Mouse (Mus musculus): ENCODE measurements around the gene Kif15. TPM values are rescaled to one million over a fixed set of nuclear protein-coding genes. Genes with fewer than 3 reads are reported as not detected.
A peak's percentile ranks its signal among the peaks of the same experiment; 100 is the strongest.

The Kif15 gene
- polyA plus RNA-seq (2016; fragmentation: Nextera tagmentation; extraction: Ambion mirVana): 46.4 and 50.1 TPM in 2 replicates

DNA sequence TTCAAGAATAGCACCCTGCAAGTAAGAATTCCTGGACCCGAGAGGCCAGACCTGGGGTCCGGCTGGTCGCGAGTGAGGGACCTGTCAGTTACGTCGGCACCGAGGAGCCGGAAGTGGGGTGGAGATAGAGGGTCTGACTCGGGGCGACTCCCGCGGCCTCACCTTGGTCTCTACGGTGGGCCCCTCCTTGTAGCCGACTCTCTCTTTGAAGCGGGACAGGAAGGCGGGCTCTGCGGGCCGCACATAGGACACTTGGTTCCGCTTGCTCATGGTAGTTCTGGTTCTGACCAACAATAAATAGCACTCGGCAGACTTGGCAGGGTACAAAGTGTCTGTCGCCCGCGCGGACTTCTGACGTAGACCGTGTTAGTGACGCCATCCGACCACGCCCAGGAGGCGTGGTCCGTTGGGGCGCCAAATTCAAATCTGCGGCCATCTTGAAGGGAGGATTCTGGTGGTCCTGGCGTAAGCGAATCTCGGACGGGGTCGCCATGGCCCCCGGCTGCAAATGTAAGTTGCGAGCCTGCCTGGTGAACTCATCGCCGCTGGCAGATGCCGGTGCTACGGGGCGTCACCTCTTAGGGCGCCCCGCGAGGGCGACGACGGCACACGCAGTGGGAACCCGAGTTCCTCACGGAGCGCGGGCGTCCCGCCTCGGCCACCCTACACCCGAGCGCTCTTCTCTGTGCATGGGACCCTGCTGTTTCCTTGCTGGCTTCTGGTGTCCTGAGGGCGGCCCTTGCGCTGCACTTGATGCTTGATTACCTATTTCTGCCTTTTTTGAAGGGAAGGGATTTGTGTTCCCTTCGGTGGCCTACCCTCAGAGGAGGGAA, at the start of gene Kif15, which contains the start of gene 1110059G10Rik:
Kif15 (plus strand) TSS at position 404 of the 833 bp plus-strand sequence.
1110059G10Rik (minus strand) TSS at position 358 of the 833 bp plus-strand sequence.
- peaks cover 12% of the 10 kb centered on the region; the same call in 1 of the 2 replicates for H3K4me1 ChIP-seq
- H3K27me3 ChIP-seq: no peaks in the 10 kb centered on the region
- H3K4me2 ChIP-seq (replicated peaks): peak within 1 kb of the TSS; percentile 90
- ATAC-seq (ENCODE audit: low FRiP score): peak; percentile 97
- peak within 1 kb of the TSS; percentile 87 for H3K4me3 ChIP-seq
- H3K27ac ChIP-seq: peak within 1 kb of the TSS; percentile 60
- no peaks in the 10 kb centered on the region for H3K9me3 ChIP-seq (replicated peaks)
- under 1% methylated on average over 64 of the region's 64 CpGs for WGBS
- H3K36me3 ChIP-seq: peaks cover 8% of the 10 kb centered on the region
- peak within 1 kb of the TSS; percentile 79 for H3K9ac ChIP-seq

DNA sequence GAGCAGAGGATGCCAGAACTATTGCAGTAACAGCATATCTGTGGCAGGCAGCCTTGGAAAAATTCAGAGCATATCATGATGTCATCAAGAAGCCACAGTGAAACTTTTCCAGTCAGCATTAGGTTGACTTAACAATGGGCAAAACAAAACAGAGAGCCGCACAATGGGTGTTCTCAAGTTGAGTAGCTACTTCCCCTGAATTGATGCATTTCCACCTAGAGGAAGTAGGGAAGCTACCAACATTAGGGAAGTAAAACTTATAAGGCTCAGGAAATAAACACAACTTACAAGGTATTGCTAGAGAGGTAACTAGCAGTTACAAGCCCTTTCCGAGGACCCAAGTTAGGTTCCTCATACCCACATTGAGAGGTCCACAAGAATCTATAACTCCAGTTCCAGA, 49.8 kb upstream of the Kif15 start:
- no peak overlapping the region for H3K9ac ChIP-seq
- no peak overlapping the region for H3K4me2 ChIP-seq (replicated peaks)
- no peak for ATAC-seq (ENCODE audit: low FRiP score)
- H3K27me3 ChIP-seq: no peaks in the 10 kb centered on the region
- H3K4me3 ChIP-seq: no peak overlapping the region
- 0 out of 2 replicates have a peak, but pooled peaks cover 4% of the 10 kb centered on the region for H3K9me3 ChIP-seq (replicated peaks)
- 92% methylated on average over 2 of the region's 2 CpGs for WGBS
- no peak overlapping the region for H3K27ac ChIP-seq
- peaks cover 14% of the 10 kb centered on the region for H3K36me3 ChIP-seq
- peaks cover 7% of the 10 kb centered on the region for H3K4me1 ChIP-seq

DNA sequence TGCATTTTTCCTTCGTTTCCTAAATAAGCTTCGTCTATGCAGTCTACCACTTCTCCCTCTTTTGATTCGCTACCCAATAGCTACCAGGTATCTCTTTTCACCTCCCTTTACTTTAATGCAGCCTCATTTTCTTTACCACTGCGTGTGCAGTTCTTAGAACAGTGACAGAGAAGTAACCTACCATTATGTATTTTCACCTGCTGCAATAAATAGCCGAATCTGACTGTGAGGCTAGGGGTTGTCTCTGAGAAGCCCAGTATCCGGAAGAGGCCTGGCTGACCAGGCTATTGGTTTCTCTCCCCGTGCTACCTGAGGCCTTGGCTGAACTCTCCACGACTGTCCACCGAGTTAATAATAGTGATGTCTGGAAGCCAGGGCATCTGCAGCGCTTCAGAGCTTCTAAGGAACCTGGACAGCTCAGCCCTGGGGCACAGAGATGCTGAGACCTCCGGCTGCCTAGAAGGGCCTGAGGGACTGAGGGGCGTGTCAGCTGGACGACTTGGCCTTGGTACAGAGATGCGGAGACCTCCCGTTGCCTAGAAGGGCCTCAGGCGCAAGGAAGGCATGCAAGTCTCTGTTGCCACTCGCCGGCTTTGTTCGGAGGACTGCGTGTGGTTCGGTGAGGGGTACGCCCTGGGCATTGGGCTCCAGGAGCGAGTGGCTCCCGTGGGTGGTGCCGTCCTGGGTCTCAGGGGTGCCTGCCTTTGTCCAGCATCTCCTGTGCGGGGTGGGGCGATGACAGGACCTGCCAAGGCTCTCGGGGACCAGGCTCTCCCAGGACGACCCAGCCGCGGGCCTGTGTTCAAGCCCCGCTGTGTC, 47.9 kb upstream of the Kif15 start:
- Histone ChIP-seq H3K4me2 (replicated peaks) (peak overlapping the region; percentile 70), H3K36me3 (peaks cover 15% of the 10 kb centered on the region), H3K9me3 (replicated peaks) (no peaks in the 10 kb centered on the region), H3K4me3 (peak overlapping the region; percentile 54), H3K27ac (peak overlapping the region; percentile 78), H3K27me3 (no peaks in the 10 kb centered on the region), H3K4me1 (peaks cover 7% of the 10 kb centered on the region), H3K9ac (peak overlapping the region; percentile 73)
- 14% methylated on average over 32 of the region's 32 CpGs for WGBS
- peak; percentile 99 for ATAC-seq (ENCODE audit: low FRiP score)

- WGBS: 19% methylated on average over 3 of the region's 3 CpGs
- peak overlapping the region; percentile 92 for H3K9ac ChIP-seq
Measured at GRCm38 (mm10) chr9:122922436-122922835, 28.4 kb upstream of the Kif15 start.

DNA sequence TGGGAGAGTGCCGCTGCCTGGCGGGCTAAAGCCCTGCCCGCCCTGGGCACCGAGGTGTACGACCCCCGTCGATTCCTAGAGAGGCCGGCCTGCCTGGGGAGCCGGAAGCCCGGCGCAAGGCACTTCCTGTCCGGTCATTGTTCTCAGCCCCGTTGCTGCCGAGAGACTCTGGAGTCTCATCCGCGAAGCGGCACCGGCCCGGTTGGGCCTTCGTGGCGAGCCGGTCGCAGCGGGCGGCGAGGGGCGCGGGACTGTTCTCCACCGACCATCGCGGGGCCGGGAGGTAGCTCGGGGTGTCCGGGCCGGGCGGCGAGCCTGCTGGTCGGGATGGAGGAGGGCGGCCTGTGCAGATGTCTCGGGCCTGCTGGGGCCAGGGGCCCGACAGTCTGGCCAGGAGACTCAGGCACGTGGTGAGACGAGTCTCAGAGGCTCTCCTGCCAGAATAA, 27.9 kb upstream of the Kif15 start, which contains the start of gene Zfp105:
Zfp105 (plus strand) TSS at position 137 of the 446 bp plus-strand sequence.
- ATAC-seq (ENCODE audit: low FRiP score): peak; percentile 98
- peak within 1 kb of the TSS; percentile 63 for H3K4me2 ChIP-seq (replicated peaks)
- H3K27me3 ChIP-seq: peaks cover 7% of the 10 kb centered on the region; the same call in 1 of the 2 replicates
- peak within 1 kb of the TSS; percentile 92 for H3K9ac ChIP-seq
- WGBS: under 1% methylated on average over 43 of the region's 43 CpGs
- H3K4me3 ChIP-seq: peak within 1 kb of the TSS; percentile 87
- no peaks in the 10 kb centered on the region for H3K9me3 ChIP-seq (replicated peaks)
- peaks cover 33% of the 10 kb centered on the region for H3K36me3 ChIP-seq
- peaks cover 5% of the 10 kb centered on the region for H3K4me1 ChIP-seq
- peak within 1 kb of the TSS; percentile 88 for H3K27ac ChIP-seq

More at GRCm38 (mm10) chr9:122922436-122922835, 28.4 kb upstream of the Kif15 start:
- Histone ChIP-seq H3K27ac (no peak overlapping the region), H3K27me3 (peaks cover 7% of the 10 kb centered on the region; the same call in 1 of the 2 replicates), H3K4me3 (peak overlapping the region; percentile 87), H3K4me2 (replicated peaks) (peak overlapping the region; percentile 63), H3K9me3 (replicated peaks) (no peaks in the 10 kb centered on the region), H3K36me3 (peaks cover 28% of the 10 kb centered on the region), H3K4me1 (peaks cover 5% of the 10 kb centered on the region)
- peak; percentile 70; the same call in 1 of the 2 replicates for ATAC-seq (ENCODE audit: low FRiP score)

DNA sequence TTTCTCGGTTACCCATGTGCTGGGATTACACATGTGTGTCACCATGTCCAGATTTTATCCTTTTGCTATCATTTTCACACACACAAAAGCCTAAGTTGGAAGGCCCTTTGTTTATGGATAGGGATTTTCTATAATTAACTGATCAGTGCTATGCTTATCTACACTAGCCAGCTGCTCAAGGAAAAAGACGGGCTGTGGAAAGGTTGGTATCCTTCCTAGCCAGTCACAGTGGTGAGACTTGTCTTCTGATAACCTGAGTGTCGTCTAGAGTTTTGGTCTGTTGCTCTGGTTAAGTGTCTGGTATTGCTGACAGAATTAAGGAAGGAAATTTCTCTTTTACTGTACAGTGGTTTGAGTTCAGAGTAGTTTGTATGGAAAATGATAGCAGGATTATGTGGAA, 21.9 kb upstream of the Kif15 start:
- ATAC-seq (ENCODE audit: low FRiP score): no peak

GRCm38 (mm10) chr9:122998406-122999192, 47.8 kb downstream of the Kif15 start:
- H3K36me3 ChIP-seq: peaks cover 40% of the 10 kb centered on the region

More for the DNA sequence above, 21.9 kb upstream of the Kif15 start:
- 97% methylated on average over 3 of the region's 3 CpGs for WGBS
- Histone ChIP-seq H3K9me3 (replicated peaks) (no peaks in the 10 kb centered on the region), H3K9ac (no peak overlapping the region), H3K27me3 (no peaks in the 10 kb centered on the region), H3K27ac (no peak overlapping the region), H3K4me3 (no peak overlapping the region), H3K4me2 (replicated peaks) (no peak overlapping the region), H3K36me3 (peaks cover 76% of the 10 kb centered on the region), H3K4me1 (peaks cover under 1% of the 10 kb centered on the region)

GRCm38 (mm10) chr9:122999193-122999586, 48.3 kb downstream of the Kif15 start:
- no peaks in the 10 kb centered on the region for H3K27me3 ChIP-seq
- H3K9ac ChIP-seq: no peak overlapping the region
- ATAC-seq (ENCODE audit: low FRiP score): no peak
- H3K4me2 ChIP-seq (replicated peaks): no peak overlapping the region
- H3K4me3 ChIP-seq: no peak overlapping the region
- no peaks in the 10 kb centered on the region for H3K9me3 ChIP-seq (replicated peaks)
- 96% methylated on average over 4 of the region's 4 CpGs for WGBS
- peaks cover 44% of the 10 kb centered on the region for H3K36me3 ChIP-seq
- H3K4me1 ChIP-seq: no peaks in the 10 kb centered on the region
- H3K27ac ChIP-seq: no peak overlapping the region

More at GRCm38 (mm10) chr9:122998406-122999192, 47.8 kb downstream of the Kif15 start:
- no peak overlapping the region for H3K9ac ChIP-seq
- H3K9me3 ChIP-seq (replicated peaks): no peaks in the 10 kb centered on the region
- no peaks in the 10 kb centered on the region for H3K27me3 ChIP-seq
- no peak for ATAC-seq (ENCODE audit: low FRiP score)
- no peak overlapping the region for H3K4me3 ChIP-seq
- H3K4me1 ChIP-seq: no peaks in the 10 kb centered on the region
- WGBS: 95% methylated on average over 10 of the region's 10 CpGs
- H3K27ac ChIP-seq: no peak overlapping the region
- no peak overlapping the region for H3K4me2 ChIP-seq (replicated peaks)

- Histone ChIP-seq H3K36me3 (peaks cover 59% of the 10 kb centered on the region), H3K27me3 (no peaks in the 10 kb centered on the region), H3K27ac (no peak overlapping the region), H3K4me3 (no peak overlapping the region), H3K4me2 (replicated peaks) (no peak overlapping the region), H3K9ac (no peak overlapping the region), H3K9me3 (replicated peaks) (no peaks in the 10 kb centered on the region), H3K4me1 (no peaks in the 10 kb centered on the region)
- 92% methylated on average over 2 of the region's 2 CpGs for WGBS
- no peak for ATAC-seq (ENCODE audit: low FRiP score)
Measured at GRCm38 (mm10) chr9:123004718-123005117, 53.9 kb downstream of the Kif15 start.

GRCm38 (mm10) chr9:123006071-123006470, 55.2 kb downstream of the Kif15 start:
- H3K27me3 ChIP-seq: no peaks in the 10 kb centered on the region
- no peaks in the 10 kb centered on the region for H3K9me3 ChIP-seq (replicated peaks)
- no peaks in the 10 kb centered on the region for H3K4me1 ChIP-seq
- WGBS: 90% methylated on average over 6 of the region's 6 CpGs
- H3K4me3 ChIP-seq: no peak overlapping the region
- peaks cover 65% of the 10 kb centered on the region for H3K36me3 ChIP-seq
- no peak overlapping the region for H3K27ac ChIP-seq
- no peak for ATAC-seq (ENCODE audit: low FRiP score)
- no peak overlapping the region for H3K9ac ChIP-seq
- H3K4me2 ChIP-seq (replicated peaks): no peak overlapping the region

GRCm38 (mm10) chr9:123020995-123021631, 70.3 kb downstream of the Kif15 start, which contains the start of gene Tmem42:
Gene Tmem42 (plus strand): TSS chr9:123021326.
- H3K27ac ChIP-seq: peak within 1 kb of the TSS; percentile 94
- no peaks in the 10 kb centered on the region for H3K27me3 ChIP-seq
- H3K36me3 ChIP-seq: peaks cover 11% of the 10 kb centered on the region
- WGBS: under 1% methylated on average over 48 of the region's 69 CpGs
- peak within 1 kb of the TSS; percentile 75 for H3K4me3 ChIP-seq
- H3K4me1 ChIP-seq: peaks cover 8% of the 10 kb centered on the region
- peak; percentile 95 for ATAC-seq (ENCODE audit: low FRiP score)
- no peaks in the 10 kb centered on the region for H3K9me3 ChIP-seq (replicated peaks)
- H3K9ac ChIP-seq: peak within 1 kb of the TSS; percentile 66
- peak within 1 kb of the TSS; percentile 66 for H3K4me2 ChIP-seq (replicated peaks)
